Mouse (Mus musculus): ENCODE data around the gene Gm37240. TPM values are rescaled to one million over a fixed set of nuclear protein-coding genes. Genes with fewer than 3 reads are reported as not detected.

Gene Gm37240
- polyA plus RNA-seq, 1 experiment from 2014 or later, result 0.43 TPM

DNA sequence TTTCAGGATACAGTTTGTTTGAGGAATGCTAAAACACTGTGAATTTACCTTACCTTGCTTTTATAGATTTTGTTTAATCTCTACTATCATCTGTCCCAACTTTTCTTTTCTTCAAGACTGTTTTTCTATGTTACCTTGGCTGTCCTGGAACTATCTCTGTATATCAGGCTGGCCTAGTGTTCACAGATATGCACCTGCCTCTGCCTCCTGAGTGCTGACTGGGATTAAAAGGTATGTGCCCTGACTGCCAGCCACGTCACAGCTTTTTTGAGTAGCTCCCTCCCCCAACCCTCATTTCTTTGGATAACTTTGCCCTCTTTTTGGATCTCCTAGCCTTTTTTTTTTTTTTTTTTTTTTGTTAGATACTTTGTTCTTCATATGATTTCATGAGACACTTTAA lies 1070.4 kb downstream of the Gm37240 start:
- Histone ChIP-seq H3K36me3 (ENCODE audit: control insufficient read depth, insufficient read depth, low read length) (no peaks in the 10 kb centered on the region), H3K27ac (ENCODE audit: low read depth, low read length) (no peak overlapping the region), H3K27me3 (ENCODE audit: control insufficient read depth, insufficient read depth, low read length) (no peaks in the 10 kb centered on the region), H3K4me2 (ENCODE audit: low read depth, low read length, severe bottlenecking) (no peak overlapping the region), H3K9me3 (ENCODE audit: control insufficient read depth, low read length) (no peaks in the 10 kb centered on the region), H3K4me3 (ENCODE audit: low read depth, low read length) (no peak overlapping the region), H3K9ac (ENCODE audit: low read length) (no peak overlapping the region), H3K4me1 (replicated peaks; ENCODE audit: control insufficient read depth, insufficient read depth, low read length) (no peaks in the 10 kb centered on the region; the same call in 1 of the 2 replicates)
- WGBS, result 63% methylated on average over 1 of the region's 1 CpGs
- ATAC-seq (replicated peaks; ENCODE audit: low FRiP score), result no peak
- no peak for DNase-seq (ENCODE audit: low spot score)

DNA sequence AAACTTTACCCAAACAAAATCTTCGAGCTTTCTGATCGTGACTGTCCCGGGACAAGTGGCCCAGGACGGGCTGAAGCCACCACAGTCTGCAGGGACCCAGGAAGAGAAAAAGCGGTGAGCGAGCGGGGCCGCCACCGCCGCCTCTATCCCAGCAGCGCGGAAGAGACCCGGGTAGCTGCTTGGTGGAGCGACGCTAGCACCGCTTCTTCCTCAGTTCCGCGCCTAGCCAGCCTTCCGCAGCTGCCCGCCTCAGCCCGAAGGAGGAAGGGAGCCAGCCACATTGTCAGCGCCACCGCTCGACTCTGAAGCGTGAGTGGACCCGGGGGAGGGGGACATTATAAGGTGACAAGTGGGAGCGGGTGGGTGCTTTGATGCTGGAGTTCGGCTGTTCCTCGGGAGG lies 1071.9 kb downstream of the Gm37240 start:
- Histone ChIP-seq H3K4me3 (ENCODE audit: low read depth, low read length) (peak overlapping the region; percentile 97), H3K9ac (ENCODE audit: low read length) (peak overlapping the region; percentile 87), H3K4me2 (ENCODE audit: low read depth, low read length, severe bottlenecking) (peak overlapping the region; percentile 95), H3K27me3 (ENCODE audit: control insufficient read depth, insufficient read depth, low read length) (no peaks in the 10 kb centered on the region), H3K27ac (ENCODE audit: low read depth, low read length) (no peak overlapping the region), H3K4me1 (replicated peaks; ENCODE audit: control insufficient read depth, insufficient read depth, low read length) (no peaks in the 10 kb centered on the region; the same call in 1 of the 2 replicates), H3K9me3 (ENCODE audit: control insufficient read depth, low read length) (no peaks in the 10 kb centered on the region), H3K36me3 (ENCODE audit: control insufficient read depth, insufficient read depth, low read length) (no peaks in the 10 kb centered on the region)
- WGBS, result 0% methylated on average over 29 of the region's 29 CpGs
- ATAC-seq (replicated peaks; ENCODE audit: low FRiP score) (no peak), DNase-seq (ENCODE audit: low spot score) (peak; percentile 66)

DNA sequence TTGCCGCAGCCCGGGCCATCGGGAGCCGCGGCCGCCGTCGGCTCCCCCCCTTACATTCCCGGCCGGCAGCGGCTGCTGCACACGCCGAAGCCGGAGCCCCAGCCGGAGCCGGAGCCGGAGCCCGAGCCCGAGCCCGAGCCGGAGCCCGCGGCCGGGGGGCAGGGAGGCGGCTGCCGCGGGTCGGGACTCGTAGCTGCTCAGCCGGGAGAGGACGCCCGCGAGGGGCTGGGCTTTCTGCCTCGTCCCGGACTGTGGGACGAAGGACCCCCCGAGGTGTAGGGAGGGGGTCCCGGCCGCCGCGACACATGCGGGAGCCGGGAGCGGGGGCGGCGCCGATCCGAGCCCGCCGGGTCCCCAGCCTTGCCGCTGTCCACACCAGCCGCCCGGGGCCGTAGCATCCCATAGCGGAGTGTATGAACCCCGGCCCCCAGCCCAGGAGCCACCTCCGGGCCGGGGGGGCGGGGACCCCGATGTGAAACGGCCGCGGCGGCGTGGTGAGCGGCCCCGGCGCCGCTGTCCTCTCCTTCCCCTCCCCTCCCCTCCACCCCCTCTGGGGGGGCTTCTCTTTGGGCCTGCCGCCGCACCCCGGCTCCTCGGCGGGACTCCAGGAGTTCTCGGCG lies 1072.4 kb downstream of the Gm37240 start, which contains the start of gene Fbxw7:
Fbxw7 (plus strand) TSS at position 507 of the 620 bp plus-strand sequence.
- ATAC-seq (replicated peaks; ENCODE audit: low FRiP score) (no peak; the same call in none of the 2 replicates), DNase-seq (ENCODE audit: low spot score) (peak; percentile 74)
- H3K27ac ChIP-seq (ENCODE audit: low read depth, low read length), result peak within 1 kb of the TSS; percentile 90
- no peaks in the 10 kb centered on the region for H3K9me3 ChIP-seq (ENCODE audit: control insufficient read depth, low read length)
- H3K27me3 ChIP-seq (ENCODE audit: control insufficient read depth, insufficient read depth, low read length), result no peaks in the 10 kb centered on the region
- H3K4me3 ChIP-seq (ENCODE audit: low read depth, low read length), result peak within 1 kb of the TSS; percentile 97
- H3K4me2 ChIP-seq (ENCODE audit: low read depth, low read length, severe bottlenecking), result peak within 1 kb of the TSS; percentile 95
- no peaks in the 10 kb centered on the region; the same call in 1 of the 2 replicates for H3K4me1 ChIP-seq (replicated peaks; ENCODE audit: control insufficient read depth, insufficient read depth, low read length)
- H3K36me3 ChIP-seq (ENCODE audit: control insufficient read depth, insufficient read depth, low read length), result no peaks in the 10 kb centered on the region
- H3K9ac ChIP-seq (ENCODE audit: low read length), result peak within 1 kb of the TSS; percentile 87
- WGBS, result under 1% methylated on average over 44 of the region's 76 CpGs

DNA sequence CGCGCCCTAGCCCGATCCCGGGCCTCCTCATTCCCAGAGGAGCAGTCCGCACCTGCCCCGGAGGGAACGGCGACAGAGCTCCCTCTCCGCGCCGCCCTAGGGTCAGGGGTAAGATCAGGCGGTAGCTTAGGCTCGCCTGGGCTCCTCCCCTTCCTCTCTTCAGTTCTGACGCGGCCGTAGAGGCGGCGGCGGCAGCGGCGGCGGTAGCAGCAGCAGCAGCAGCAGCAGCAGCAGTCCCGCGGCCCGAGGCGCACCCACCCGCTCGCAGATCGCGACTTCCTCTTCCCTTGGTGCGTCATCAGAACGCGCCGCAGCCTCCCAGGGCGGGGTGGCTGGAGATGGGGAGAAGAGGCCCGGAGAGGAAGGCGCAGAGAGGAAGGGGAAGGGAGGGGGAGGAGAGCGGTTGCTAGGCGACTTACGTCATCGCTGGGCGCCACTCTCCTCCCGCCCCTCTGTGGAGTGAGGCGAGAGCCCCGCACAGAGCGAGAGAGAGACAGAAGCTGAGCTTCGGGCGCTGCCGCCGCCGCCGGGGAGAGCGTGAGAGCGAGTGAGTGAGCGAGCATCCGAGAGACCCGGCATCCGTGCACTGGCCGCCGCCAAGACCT lies 1073.1 kb downstream of the Gm37240 start:
- no peaks in the 10 kb centered on the region for H3K27me3 ChIP-seq (ENCODE audit: control insufficient read depth, insufficient read depth, low read length)
- no peaks in the 10 kb centered on the region; the same call in 1 of the 2 replicates for H3K4me1 ChIP-seq (replicated peaks; ENCODE audit: control insufficient read depth, insufficient read depth, low read length)
- under 1% methylated on average over 53 of the region's 60 CpGs for WGBS
- H3K36me3 ChIP-seq (ENCODE audit: control insufficient read depth, insufficient read depth, low read length), result no peaks in the 10 kb centered on the region
- H3K9ac ChIP-seq (ENCODE audit: low read length), result peak overlapping the region; percentile 87
- peak overlapping the region; percentile 90 for H3K27ac ChIP-seq (ENCODE audit: low read depth, low read length)
- H3K9me3 ChIP-seq (ENCODE audit: control insufficient read depth, low read length), result no peaks in the 10 kb centered on the region
- H3K4me3 ChIP-seq (ENCODE audit: low read depth, low read length), result peak overlapping the region; percentile 97
- DNase-seq (ENCODE audit: low spot score), result peak; percentile 100
- peak; percentile 98 for ATAC-seq (replicated peaks; ENCODE audit: low FRiP score)
- H3K4me2 ChIP-seq (ENCODE audit: low read depth, low read length, severe bottlenecking), result peak overlapping the region; percentile 95

DNA sequence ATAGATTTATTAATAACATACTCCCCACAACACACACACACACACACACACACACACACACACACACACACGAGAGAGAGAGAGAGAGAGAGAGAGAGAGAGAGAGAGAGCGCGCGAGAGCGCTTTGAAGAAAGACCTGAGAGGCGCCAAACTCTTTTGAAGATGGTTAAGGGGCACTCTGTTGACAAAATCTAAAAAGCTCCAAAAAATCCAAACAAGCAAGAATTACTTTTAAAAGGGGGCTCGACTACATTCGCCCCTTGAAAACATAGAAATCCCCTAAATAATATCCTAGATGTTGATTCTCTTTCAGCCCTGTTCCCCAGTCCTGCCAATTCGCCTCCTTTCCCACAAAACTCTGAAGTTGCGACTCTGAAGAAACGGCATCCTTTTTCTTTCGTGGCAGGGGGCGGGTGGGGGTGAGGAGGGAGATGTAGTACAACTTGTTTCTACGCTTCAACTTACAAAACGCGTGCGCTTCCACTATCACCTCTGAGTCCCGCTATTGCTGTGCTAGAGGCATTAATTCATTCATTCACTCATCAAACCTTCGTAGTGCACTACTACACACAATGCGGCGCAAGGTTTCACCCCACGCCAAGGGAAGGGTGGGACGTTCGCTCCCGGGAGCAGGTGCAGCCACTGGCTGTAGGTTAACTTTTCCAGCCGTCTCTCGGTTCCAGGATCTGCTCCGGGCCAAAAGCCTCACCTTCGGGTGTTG lies 1073.7 kb downstream of the Gm37240 start:
- Histone ChIP-seq H3K9ac (ENCODE audit: low read length) (peak overlapping the region; percentile 67), H3K4me3 (ENCODE audit: low read depth, low read length) (peak overlapping the region; percentile 97), H3K4me1 (replicated peaks; ENCODE audit: control insufficient read depth, insufficient read depth, low read length) (no peaks in the 10 kb centered on the region; the same call in 1 of the 2 replicates), H3K27me3 (ENCODE audit: control insufficient read depth, insufficient read depth, low read length) (no peaks in the 10 kb centered on the region), H3K27ac (ENCODE audit: low read depth, low read length) (peak overlapping the region; percentile 81), H3K36me3 (ENCODE audit: control insufficient read depth, insufficient read depth, low read length) (no peaks in the 10 kb centered on the region), H3K4me2 (ENCODE audit: low read depth, low read length, severe bottlenecking) (peak overlapping the region; percentile 68), H3K9me3 (ENCODE audit: control insufficient read depth, low read length) (no peaks in the 10 kb centered on the region)
- DNase-seq (ENCODE audit: low spot score) (no peak), ATAC-seq (replicated peaks; ENCODE audit: low FRiP score) (no peak)
- WGBS, result under 1% methylated on average over 29 of the region's 29 CpGs

DNA sequence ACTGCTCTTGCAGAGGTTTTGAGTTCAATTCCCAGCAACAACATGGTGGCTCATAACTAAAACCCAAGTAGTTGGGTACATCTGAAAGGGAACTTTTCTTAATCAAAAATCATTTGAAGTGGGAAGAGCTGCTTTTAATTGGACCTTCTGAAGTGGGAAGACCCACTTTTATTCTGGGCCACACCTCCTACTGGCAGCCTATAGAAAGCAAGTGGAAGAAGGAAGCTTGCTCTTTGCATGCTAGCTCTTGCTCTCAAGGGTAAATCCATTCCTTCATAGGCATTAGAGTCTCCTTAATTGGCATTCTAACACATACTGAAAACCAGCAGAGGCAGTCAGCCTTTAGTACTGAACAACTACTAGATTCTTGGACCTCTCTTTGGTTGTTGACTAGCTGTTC lies 1076.5 kb downstream of the Gm37240 start:
- Histone ChIP-seq H3K36me3 (ENCODE audit: control insufficient read depth, insufficient read depth, low read length) (no peaks in the 10 kb centered on the region), H3K27ac (ENCODE audit: low read depth, low read length) (no peak overlapping the region), H3K4me2 (ENCODE audit: low read depth, low read length, severe bottlenecking) (no peak overlapping the region), H3K9me3 (ENCODE audit: control insufficient read depth, low read length) (no peaks in the 10 kb centered on the region), H3K9ac (ENCODE audit: low read length) (no peak overlapping the region), H3K4me1 (replicated peaks; ENCODE audit: control insufficient read depth, insufficient read depth, low read length) (no peaks in the 10 kb centered on the region; the same call in 1 of the 2 replicates), H3K4me3 (ENCODE audit: low read depth, low read length) (no peak overlapping the region), H3K27me3 (ENCODE audit: control insufficient read depth, insufficient read depth, low read length) (no peaks in the 10 kb centered on the region)
- DNase-seq (ENCODE audit: low spot score) (no peak), ATAC-seq (replicated peaks; ENCODE audit: low FRiP score) (no peak)

DNA sequence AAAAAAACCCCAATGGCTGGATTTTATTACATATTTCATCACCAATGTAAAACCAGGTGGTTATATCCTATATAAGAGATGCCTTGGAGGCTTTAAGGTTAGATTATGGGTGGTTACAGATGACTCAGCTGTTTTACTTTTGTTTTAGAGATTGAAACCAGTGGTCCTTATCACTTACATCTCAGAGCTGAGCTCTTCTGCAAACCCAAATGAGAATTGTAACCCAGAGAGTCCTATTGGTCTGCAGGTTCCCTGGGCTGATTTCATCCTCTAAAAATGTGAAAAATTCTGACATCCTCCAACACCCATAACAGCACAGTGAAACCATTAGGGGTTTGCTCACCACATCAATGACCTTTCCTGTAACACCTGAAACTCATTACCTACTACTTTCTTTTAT lies 1078.4 kb downstream of the Gm37240 start:
- H3K27me3 ChIP-seq (ENCODE audit: control insufficient read depth, insufficient read depth, low read length), result no peaks in the 10 kb centered on the region
- H3K9ac ChIP-seq (ENCODE audit: low read length), result no peak overlapping the region
- H3K9me3 ChIP-seq (ENCODE audit: control insufficient read depth, low read length), result no peaks in the 10 kb centered on the region
- ATAC-seq (replicated peaks; ENCODE audit: low FRiP score) (no peak), DNase-seq (ENCODE audit: low spot score) (no peak)
- H3K4me3 ChIP-seq (ENCODE audit: low read depth, low read length), result no peak overlapping the region
- no peaks in the 10 kb centered on the region for H3K4me1 ChIP-seq (replicated peaks; ENCODE audit: control insufficient read depth, insufficient read depth, low read length)
- H3K4me2 ChIP-seq (ENCODE audit: low read depth, low read length, severe bottlenecking), result no peak overlapping the region
- H3K27ac ChIP-seq (ENCODE audit: low read depth, low read length), result no peak overlapping the region
- no peaks in the 10 kb centered on the region for H3K36me3 ChIP-seq (ENCODE audit: control insufficient read depth, insufficient read depth, low read length)

DNA sequence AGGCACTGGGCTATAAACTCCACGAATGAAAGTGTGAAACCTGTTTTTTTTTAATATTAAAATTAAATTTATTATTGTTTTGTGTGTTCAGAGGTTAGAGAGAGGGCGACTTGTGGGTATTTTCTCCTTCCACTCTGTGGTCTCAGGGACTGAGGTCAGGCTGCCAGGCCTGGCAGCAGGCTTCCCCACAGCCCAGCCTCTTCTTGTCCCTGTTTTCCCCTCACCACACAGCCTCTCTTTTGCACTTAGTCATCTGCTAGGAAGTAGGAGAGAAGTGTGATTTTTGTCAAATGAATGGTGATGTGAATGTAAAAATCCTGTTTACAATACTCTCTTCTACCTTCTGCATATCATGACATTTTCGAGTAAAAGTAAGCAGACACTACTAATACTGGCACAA lies 1079.5 kb downstream of the Gm37240 start:
- Histone ChIP-seq H3K4me3 (ENCODE audit: low read depth, low read length) (no peak overlapping the region), H3K36me3 (ENCODE audit: control insufficient read depth, insufficient read depth, low read length) (no peaks in the 10 kb centered on the region), H3K9me3 (ENCODE audit: control insufficient read depth, low read length) (no peaks in the 10 kb centered on the region), H3K9ac (ENCODE audit: low read length) (no peak overlapping the region), H3K4me1 (replicated peaks; ENCODE audit: control insufficient read depth, insufficient read depth, low read length) (no peaks in the 10 kb centered on the region), H3K4me2 (ENCODE audit: low read depth, low read length, severe bottlenecking) (no peak overlapping the region), H3K27ac (ENCODE audit: low read depth, low read length) (no peak overlapping the region), H3K27me3 (ENCODE audit: control insufficient read depth, insufficient read depth, low read length) (no peaks in the 10 kb centered on the region)
- ATAC-seq (replicated peaks; ENCODE audit: low FRiP score), result no peak
- 83% methylated on average over 3 of the region's 3 CpGs for WGBS
- DNase-seq (ENCODE audit: low spot score), result no peak

Data from forebrain, embryonic 11.5 days (tissue).